Mouse (Mus musculus) thymus, adult 2 months (tissue): ENCODE data around the gene Fgf15.

Experiments used
- CTCF ChIP-seq: fragments of 200-500 bp; IDR thresholded peaks from 2 replicates; pipeline ENCODE4 v1.5.1; 2012; ENCODE audit warnings: mild to moderate bottlenecking, control low read depth, low read length, moderate library complexity, borderline replicate concordance; ENCODE audit not compliant: control insufficient read depth, poor library complexity, insufficient read depth; ENCODE audit errors: extremely low read depth
- POLR2A ChIP-seq: fragments of 200-500 bp; IDR thresholded peaks from 2 replicates; pipeline ENCODE4 v1.6.1; 2012; ENCODE audit warnings: mild to moderate bottlenecking, low read length, control low read depth, moderate library complexity; ENCODE audit not compliant: control insufficient read depth, poor library complexity, insufficient read depth; ENCODE audit errors: extremely low read depth

- TF ChIP-seq POLR2A: no peak
- TF ChIP-seq CTCF: no peak
Measured at GRCm38 (mm10) chr7:144867161-144867560, 29.2 kb upstream of the Fgf15 start.
